Mouse (Mus musculus) brain, adult 2 months (tissue): ENCODE results near the gene Mob2.

ENCODE experiments used
- DNase-seq: peaks from one replicate; pipeline ENCODE4 v3.0.0; 2011; ENCODE audit warnings: low read depth, low spot score

Gene Mob2

GRCm38 (mm10) chr7:142080876-142081275 lies 20.0 kb upstream of the Mob2 start:
- DNase-seq, result peak; percentile 23

DNA sequence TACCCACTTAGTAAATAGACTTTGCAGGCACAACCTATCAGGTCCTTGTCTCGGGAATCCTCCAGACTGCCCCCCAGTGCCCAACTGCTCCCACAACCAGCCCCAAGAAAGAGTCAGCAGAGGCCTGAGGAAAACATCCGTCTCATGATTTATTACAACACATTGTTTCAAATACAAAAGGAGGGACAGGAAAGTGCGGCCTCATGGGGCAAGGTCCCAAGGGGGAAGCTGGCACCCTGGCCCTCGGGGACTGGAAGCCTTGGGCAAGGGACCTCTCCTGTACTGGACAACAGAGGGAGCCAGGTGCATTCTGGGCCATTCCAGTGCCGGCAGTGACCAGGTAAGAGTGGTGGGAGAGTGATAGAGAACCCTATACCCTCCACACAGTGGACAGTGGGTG lies 18.5 kb upstream of the Mob2 start:
- DNase-seq, result no peak

DNA sequence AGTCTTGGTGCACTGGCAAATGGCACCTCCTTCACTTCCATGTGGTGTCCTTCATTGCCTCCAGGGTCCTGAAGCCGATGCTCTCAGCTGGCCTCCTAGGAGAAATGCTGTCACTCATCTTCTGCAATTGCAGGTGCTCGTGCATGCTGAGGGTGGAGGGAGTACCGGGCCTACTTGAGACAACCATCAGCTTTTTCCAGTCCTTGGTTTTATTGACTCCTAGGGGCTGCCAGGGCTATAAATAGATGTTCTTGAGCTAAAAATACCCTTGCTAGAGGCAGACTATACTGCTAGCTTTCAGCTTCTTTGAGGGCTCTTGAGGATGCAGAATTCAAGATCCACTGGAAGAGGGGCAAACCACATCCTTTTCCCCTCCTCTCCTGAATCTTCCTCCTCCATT lies 16.3 kb upstream of the Mob2 start:
- DNase-seq, result peak; percentile 61

GRCm38 (mm10) chr7:142074146-142074886 lies 13.5 kb upstream of the Mob2 start:
- DNase-seq, result peak; percentile 18

DNA sequence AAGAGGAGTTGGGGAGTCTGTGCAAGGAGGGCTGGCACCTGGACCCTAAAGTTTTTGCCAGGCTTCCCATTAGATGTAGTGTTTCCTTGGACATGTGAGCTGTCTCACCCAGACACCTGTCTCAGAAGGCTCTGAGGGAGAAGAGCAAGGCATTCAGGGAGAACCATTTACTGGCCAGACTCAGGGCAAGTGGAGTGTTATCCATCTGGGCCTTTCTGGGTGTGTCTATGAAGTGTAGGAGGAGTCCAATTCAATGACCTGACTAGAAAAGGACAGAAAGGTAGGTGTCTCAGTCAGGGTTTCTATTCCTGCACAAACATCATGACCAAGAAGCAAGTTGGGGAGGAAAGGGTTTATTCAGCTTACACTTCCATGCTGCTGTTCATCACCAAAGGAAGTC lies 10.9 kb upstream of the Mob2 start:
- no peak for DNase-seq

DNA sequence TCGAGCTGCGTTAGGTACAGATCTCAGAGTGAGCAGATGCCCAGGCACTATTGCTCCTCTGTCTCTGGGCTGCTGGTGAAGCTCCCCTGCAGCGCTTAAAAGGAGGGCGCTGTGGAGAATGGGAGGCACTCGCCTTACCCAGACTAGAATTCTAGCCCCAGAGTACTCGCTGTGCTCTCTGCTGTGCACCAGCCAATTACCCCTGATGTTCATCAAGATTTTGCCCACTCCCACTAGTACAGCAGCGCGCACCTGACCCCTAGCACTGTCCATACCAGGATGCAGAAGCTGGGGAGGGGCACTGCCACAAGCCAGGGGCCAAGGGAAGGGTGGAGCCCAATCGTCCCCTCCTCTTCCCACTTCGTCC lies 10.3 kb upstream of the Mob2 start:
- no peak for DNase-seq

GRCm38 (mm10) chr7:142070458-142071211 lies 9.8 kb upstream of the Mob2 start:
- DNase-seq, result peak; percentile 84

DNA sequence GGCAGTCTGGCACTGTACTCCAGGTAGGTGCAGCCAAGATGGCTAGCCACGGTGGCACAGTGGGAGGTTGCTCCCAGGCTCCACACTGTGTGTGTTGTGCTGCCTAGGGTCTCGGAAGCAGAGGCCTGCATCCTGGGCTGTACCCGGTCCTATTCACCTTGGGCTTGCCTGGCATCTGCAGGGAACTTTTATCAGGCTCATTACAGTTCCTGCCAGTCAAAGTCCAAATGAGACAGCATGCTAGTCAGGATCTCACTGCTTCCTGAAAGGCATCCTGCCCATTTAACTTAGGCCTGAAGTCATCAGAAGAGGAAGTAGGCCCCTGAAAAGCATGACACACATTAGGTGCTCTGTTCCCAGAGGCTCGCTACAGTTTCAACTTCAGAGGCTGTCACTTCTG lies 7.6 kb upstream of the Mob2 start:
- DNase-seq, result no peak

DNA sequence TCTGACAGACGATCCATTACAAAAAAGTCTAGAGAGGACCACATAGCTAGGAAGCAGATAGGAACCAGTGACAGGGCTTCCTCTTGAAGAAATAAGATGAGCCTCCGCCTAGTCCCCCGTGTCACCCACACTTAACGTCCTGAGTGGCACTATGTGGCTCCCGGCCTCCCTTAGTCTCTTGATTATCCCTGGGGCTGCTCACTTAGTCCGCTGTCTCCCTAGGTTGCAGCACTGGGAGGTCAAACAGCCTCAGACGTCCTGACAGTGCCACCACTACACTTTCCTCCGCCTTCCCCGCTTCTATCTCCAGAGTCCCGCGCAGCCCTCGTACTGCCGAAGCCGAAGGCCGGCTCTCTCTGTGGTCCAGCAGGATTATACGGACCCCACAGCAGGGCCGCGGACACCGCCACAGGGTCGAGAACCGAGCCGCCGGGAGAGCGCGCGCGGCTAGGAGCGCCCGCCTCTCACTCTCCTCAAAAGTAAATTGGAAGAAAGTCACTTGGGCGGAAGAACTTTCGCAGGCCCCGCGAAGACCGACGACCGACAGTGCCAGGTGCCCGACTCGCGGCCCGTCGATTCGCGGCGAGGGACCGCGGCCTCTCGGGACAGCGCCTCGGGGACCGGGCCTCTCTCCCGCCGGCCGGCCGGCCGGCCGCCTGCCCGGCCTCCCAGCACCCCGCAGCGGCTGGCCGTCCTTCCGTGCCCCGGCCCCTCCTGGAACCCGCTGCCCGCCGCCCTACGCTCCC lies 507 bp downstream of the Mob2 start:
- DNase-seq, result no peak

- DNase-seq, result no peak
These were observed 1.8 kb downstream of the Mob2 start for GRCm38 (mm10) chr7:142059024-142059423.

DNA sequence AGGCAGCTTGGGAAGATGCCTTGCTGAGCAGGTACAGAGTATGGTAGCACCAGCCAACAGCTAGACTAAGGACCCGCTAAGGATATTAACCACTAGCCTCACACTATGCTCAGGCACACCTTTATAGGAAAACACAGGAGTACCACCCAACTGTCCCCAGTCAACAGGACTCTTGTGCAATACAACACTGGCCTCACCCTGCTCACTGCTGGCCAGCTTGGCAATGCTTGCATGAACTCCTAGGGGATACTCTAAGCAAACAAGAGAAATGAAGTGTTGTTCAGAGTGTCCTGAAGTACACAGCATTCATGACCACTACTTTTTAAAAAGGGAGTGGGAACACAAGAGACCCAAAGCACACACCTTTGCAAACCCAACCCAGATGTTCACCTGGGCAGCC lies 3.7 kb downstream of the Mob2 start:
- no peak for DNase-seq

DNA sequence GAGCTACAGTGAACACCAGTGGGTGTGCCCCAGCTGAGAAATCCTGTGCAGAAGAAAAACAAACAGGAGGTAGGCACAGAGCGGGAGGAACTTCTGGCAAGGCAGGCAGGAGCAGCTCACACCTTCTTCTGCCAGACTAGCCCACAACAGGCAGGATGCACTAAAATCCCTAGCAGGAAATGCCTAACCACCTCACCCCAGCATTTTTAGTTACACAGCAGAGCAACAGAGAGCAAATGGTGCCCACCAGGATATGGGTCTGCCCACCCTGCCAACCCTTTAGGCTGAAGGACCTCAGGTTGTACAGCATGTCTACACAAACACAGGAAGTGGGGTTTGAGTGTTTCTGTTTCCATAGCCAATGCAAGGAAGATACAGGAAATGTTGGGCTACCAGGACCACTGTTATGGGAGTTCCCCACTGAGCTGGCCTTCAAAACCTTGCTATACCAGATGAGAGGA lies 4.2 kb downstream of the Mob2 start:
- peak; percentile 45 for DNase-seq

DNA sequence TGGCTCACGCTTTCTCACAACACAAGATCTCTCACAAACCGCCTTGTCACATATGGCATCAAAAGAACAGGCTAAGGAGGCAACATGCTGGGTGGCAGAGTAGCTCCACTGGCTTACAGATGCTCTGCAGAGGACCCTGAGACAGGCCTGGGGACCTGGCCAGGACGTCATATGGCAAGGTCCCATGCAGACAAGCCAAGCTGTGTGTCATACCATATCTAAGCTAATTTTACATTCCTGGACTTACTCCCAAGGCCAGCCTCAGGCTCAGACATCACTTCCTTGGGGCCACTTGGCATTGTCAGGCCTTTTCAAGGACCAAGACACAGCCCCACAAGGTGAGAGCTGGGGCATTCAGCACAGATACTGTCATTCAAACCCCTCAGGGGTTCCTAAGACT lies 5.4 kb downstream of the Mob2 start:
- DNase-seq, result no peak

GRCm38 (mm10) chr7:142050536-142050935 lies 10.3 kb downstream of the Mob2 start:
- DNase-seq, result no peak

DNA sequence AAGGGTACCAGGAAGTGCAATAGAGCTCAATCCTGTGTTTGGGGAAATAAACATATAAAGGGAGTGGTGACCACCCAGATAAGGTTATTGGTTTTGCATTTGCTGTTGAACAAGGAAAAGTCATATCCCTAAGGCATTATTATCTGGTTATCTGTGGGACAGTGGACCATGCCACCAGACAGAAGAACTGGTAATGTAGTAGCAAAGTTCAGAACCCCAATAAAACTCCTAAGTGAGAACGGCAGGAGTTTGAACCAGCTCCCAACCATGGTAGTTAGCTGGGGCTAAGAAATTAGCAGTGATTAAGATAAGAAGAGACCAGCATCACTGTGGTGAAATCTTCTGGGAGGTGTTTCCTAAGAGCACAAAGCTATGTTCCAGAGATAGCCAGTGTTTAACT lies 14.9 kb downstream of the Mob2 start:
- DNase-seq, result no peak

- no peak for DNase-seq
These were observed 15.5 kb downstream of the Mob2 start for GRCm38 (mm10) chr7:142045344-142045743.

GRCm38 (mm10) chr7:142040756-142041155 lies 20.1 kb downstream of the Mob2 start:
- no peak for DNase-seq

- peak; percentile 77 for DNase-seq
These were observed 23.2 kb downstream of the Mob2 start for GRCm38 (mm10) chr7:142037553-142038170.

DNA sequence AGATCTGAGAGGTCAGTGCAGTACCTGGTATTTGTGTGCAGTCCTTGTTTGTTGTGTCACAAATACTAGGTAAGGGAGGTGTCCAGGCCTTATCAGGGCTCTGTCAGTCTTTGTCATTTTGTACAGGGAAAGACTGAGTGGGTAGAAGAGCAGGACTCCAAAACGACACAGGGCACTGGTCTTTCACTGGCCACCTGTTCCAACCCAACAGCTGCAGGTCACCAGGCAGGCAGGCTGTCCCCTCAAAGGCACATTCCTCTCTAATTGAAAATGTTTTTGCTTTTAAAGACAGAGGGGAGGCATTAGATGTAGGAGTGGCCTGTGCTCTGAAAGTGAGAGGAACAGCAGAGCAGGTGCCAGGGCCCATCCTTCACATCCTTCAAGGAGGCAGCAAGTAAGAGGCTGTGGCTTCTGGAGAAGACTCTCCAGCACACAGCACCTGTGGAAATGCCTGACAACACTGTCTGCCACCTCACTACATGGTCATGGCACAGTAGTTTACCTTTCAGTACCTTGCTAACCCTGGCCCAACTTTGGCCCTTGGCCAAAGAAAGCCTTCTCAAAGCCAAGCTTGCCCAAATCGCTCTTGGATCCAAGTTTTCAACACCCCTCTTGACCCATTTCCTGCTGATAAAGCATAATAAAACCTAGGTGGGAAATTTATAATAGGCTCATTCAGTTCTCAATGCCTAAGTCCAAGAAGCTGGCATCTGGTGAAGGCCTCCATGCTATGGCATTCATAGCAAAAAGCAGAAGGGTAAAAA lies 25.6 kb downstream of the Mob2 start:
- no peak for DNase-seq

DNA sequence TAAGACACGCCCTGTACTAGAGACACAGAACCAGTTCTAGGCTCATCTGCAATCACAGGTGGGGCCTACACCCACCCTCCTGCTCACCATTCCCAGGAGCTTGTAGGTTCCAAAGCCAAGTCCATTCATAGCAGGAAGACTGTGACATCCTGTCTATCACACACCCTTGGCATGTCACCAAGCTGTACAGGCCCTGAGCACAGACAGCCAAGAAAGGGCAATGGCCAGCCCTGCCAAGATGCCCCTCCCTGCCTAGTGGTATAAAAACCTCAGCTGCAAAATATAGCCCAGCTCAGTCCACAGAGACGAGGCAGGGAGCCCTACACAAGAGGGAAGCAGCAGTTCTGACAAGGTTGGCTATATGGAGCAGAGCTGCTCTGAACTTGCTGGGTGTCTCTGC lies 26.7 kb downstream of the Mob2 start:
- DNase-seq, result peak; percentile 75

DNA sequence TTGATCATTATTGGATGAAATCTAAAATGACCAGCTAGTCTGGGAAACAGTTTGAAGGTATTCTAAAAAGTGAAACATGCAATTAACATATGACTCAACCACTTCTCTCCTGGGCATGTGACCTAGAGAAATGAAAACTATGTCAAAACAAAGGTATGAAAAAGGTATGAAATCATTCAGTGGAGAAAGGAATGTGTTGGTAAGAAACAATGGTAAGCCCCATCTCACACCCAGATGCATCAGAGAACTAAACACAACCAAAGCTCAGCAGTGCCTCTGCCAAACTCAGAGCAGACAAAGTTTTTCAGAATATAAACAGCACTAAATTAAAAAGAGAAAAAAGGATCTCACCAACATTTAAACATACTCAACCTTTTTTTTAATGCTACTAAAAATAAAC lies 30.8 kb downstream of the Mob2 start:
- DNase-seq, result no peak
